Comparison of ENCODE assay signal across 24 mouse cellular contexts in the genomic region with DNA sequence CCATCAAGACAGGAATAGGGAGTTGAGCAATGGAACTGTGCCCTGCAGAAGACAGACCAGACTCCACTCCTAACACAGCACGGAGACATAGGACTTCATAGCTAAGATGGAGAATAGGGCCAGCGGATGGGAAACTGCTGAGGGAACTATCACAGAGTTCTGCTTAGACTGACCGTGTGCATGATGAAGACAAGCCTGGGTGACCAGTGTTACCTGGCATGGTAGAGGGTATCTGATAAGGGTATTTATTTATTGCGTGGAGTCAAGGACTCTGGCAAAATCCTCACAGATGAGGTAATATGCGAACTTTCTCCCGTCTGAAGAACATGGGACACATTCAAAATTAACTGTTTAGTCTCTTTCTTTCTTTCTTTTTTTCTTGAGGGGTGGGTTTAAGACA. TPM values are rescaled to one million over a fixed set of nuclear protein-coding genes. Genes with fewer than 3 reads are reported as not detected.
"Had no signal": no experiment of that assay in that cellular context is flagged by ENCODE, and none has a peak within 500 bp of the region (broad histone marks: within the 10 kb centered on the region; RNA-seq: fewer than 3 reads in every experiment).

No protein-coding gene starts in this region.

- H3K4me1 ChIP-seq: limb, embryonic 15.5 days; liver, embryonic 13.5 days; liver, embryonic 15.5 days; midbrain, embryonic 10.5 days; midbrain, embryonic 12.5 days; midbrain, embryonic 13.5 days; midbrain, embryonic 15.5 days; neural tube, embryonic 12.5 days had no signal

- H3K27me3 ChIP-seq: limb, embryonic 12.5 days; limb, embryonic 13.5 days; limb, embryonic 15.5 days; liver, embryonic 13.5 days; liver, embryonic 15.5 days; lung, embryonic 15.5 days; midbrain, embryonic 13.5 days; midbrain, embryonic 15.5 days; neural tube, embryonic 12.5 days had no signal

- H3K27ac ChIP-seq: limb, embryonic 10.5 days; limb, embryonic 12.5 days; limb, embryonic 13.5 days; limb, embryonic 15.5 days; liver, embryonic 13.5 days; liver, embryonic 14.5 days; liver, embryonic 15.5 days; lung, embryonic 15.5 days; macrophage; midbrain, embryonic 10.5 days; midbrain, embryonic 12.5 days; midbrain, embryonic 13.5 days; midbrain, embryonic 15.5 days; neural tube, embryonic 12.5 days had no signal

- H3K9me3 ChIP-seq: limb, embryonic 10.5 days; limb, embryonic 12.5 days; limb, embryonic 13.5 days; limb, embryonic 15.5 days; liver, embryonic 13.5 days; liver, embryonic 15.5 days; lung, embryonic 15.5 days; megakaryocyte, embryonic 14.5 days; midbrain, embryonic 10.5 days; midbrain, embryonic 12.5 days; midbrain, embryonic 13.5 days; midbrain, embryonic 15.5 days; neural tube, embryonic 12.5 days had no signal

- H3K9ac ChIP-seq: limb, embryonic 12.5 days; limb, embryonic 13.5 days; limb, embryonic 15.5 days; liver, embryonic 13.5 days; liver, embryonic 14.5 days; liver, embryonic 15.5 days; liver, postnatal 0 days; lung, embryonic 14.5 days; lung, embryonic 15.5 days; midbrain, embryonic 12.5 days; midbrain, embryonic 13.5 days; midbrain, embryonic 15.5 days; neural tube, embryonic 12.5 days had no signal

- H3K36me3 ChIP-seq: limb, embryonic 10.5 days; limb, embryonic 12.5 days; limb, embryonic 13.5 days; limb, embryonic 15.5 days; liver, embryonic 13.5 days; liver, embryonic 15.5 days; lung, embryonic 15.5 days; midbrain, embryonic 10.5 days; midbrain, embryonic 12.5 days; midbrain, embryonic 13.5 days; midbrain, embryonic 15.5 days; neural tube, embryonic 12.5 days had no signal

- H3K4me2 ChIP-seq: limb, embryonic 12.5 days; limb, embryonic 13.5 days; limb, embryonic 15.5 days; liver, embryonic 11.5 days; liver, embryonic 13.5 days; liver, embryonic 15.5 days; lung, embryonic 14.5 days; lung, embryonic 15.5 days; midbrain, embryonic 11.5 days; midbrain, embryonic 12.5 days; midbrain, embryonic 13.5 days; midbrain, embryonic 15.5 days; neural tube, embryonic 12.5 days had no signal

- H3K4me3 ChIP-seq: limb, embryonic 10.5 days; limb, embryonic 12.5 days; limb, embryonic 13.5 days; limb, embryonic 15.5 days; liver, embryonic 13.5 days; liver, embryonic 15.5 days; lung, embryonic 15.5 days; midbrain, embryonic 10.5 days; midbrain, embryonic 12.5 days; midbrain, embryonic 13.5 days; midbrain, embryonic 15.5 days; myocyte; neural tube, embryonic 12.5 days had no signal

- ATAC-seq: liver, postnatal 0 days; midbrain, embryonic 13.5 days; midbrain, embryonic 15.5 days; midbrain, embryonic 16.5 days had no signal

- DNase-seq: liver, embryonic 13.5 days had no signal

RNA-seq across cellular contexts. Expression of a gene that starts 9.5 kb away (rescaled TPM):
- total RNA-seq: megakaryocyte progenitor cell, adult 5-6 weeks; megakaryocyte-erythroid progenitor cell, adult 5-6 weeks; monocyte, adult 5-6 weeks had no signal
- polyA plus RNA-seq: liver, embryonic 11.5 days; macrophage had no signal
